Mouse (Mus musculus) gastrocnemius, postnatal 14 days (tissue): ENCODE results near the gene Pidd1. TPM values are rescaled to one million over a fixed set of nuclear protein-coding genes. Genes with fewer than 3 reads are reported as not detected.
A peak's percentile ranks its signal among the peaks of the same experiment; 100 is the strongest.

Experiments used
- DNase-seq: peaks from one replicate; pipeline ENCODE4 v3.0.0; 2021; ENCODE audit warnings: mixed read lengths
- intact Hi-C: fragments of 180-260 bp; cut with DNase I; formaldehyde crosslinking; loops from one replicate; pipeline ENCODE4 v1.15.1; 2025; ENCODE audit warnings: low total_unique reads
- total RNA-seq, 2 experiments: library from RNA; stranded (reverse); gene quantifications; 2 replicates each; pipeline ENCODE4 v1.2.3; 2021

Pidd1 gene
- total RNA-seq, 2 experiments from 2014 or later: 0.55 to 0.75 TPM

DNA sequence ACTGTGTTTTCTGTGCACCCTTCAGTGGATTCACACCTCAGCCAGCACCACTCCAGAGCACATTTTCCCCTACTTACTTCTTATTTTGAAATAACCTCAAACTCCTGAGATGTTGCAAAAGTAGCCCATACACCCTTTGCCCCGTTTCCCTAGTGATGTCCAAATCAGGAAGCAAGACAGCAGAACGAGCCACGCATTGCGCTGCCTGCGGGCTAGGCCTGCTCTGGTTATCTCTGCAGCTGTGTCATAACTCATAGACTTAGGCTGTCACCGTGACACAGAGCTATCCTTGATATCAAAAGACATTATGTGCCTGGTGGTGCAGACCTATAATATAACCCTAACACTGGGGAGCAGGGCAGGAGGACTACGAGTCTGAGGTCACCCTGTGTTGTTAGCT is 49.7 kb downstream of the Pidd1 start:
- intact Hi-C loops: no loop called here
- DNase-seq: no peak

DNA sequence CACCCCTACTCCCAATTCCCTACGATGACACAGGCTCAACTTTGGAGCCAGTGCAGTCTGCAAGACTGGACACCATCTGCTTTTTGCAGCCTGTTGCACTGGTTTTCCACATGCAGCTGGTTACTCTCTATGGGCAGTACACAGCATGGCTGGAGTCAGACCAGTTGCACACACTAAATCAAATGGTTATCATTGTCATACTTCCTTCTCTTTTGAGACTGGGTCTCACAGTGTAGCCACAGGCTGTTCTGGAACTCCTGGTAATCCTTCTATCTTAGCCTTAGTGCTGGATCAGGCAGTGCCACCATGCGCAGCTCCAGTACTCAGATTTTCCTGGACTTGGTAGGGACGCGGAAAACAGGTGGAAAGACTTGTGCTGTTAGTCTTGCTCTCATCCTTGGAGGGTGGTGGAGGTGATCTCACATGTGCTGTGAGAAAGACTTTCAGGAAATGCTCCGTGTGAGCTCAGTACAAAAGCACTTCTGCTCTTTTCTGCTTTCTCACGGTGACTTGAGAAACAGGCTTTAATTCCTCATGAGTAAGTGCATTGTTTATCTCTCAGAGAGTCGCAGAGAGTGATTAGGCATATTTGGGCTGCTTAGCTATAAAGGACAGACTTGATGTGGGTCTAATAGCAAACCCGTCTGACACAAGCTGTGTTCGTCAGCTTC is 51.1 kb downstream of the Pidd1 start:
- intact Hi-C loops: no loop called here

DNA sequence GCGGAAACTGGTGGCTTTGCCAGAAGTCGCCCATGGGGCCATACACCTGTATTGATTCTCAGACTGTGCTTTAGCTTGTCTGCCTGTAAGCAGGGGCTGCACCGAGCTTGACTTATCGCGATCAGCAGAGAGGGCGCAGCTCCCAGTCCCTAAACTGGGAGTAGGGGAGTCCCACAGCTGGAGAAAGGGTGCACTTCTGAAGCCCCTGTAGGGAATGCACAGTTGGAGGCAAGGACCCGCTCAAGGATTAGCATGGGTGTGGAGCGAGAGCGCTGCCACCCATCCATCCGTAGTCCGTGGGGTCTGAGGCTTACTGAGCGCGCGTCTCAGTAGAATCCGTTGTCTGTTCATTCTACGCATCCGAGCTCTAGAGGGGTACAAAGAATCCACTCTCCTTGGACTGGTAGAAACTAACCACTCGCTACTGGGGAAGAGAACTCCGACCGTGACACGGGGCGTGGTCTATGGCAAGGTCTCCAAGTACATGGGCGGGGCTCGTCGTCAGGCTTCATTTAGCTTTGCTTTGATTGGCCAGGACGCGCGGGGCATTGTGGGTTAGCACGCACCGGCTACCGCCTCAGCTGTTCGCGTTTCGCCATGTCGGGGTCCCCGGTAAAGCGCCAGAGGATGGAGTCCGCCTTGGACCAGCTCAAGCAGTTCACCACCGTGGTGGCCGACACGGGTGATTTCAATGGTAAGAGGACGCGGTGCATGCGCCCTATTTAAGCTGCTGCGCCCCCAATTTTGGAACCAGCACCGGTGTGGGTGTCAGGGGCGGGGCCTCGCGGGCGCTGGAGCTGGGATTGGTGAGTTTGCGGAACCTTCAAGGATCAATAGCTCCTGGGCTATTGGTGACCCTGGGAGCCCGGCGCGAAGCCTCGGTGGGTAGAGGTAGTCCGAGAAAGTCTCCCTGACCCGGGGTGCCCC is 51.9 kb downstream of the Pidd1 start, which contains the start of gene Taldo1:
Taldo1 (plus strand) TSS at position 575 of the 927 bp plus-strand sequence.
- intact Hi-C loops: no loop called here
- peak; percentile 97 for DNase-seq

More for the DNA sequence above, 51.1 kb downstream of the Pidd1 start:
- DNase-seq: no peak

DNA sequence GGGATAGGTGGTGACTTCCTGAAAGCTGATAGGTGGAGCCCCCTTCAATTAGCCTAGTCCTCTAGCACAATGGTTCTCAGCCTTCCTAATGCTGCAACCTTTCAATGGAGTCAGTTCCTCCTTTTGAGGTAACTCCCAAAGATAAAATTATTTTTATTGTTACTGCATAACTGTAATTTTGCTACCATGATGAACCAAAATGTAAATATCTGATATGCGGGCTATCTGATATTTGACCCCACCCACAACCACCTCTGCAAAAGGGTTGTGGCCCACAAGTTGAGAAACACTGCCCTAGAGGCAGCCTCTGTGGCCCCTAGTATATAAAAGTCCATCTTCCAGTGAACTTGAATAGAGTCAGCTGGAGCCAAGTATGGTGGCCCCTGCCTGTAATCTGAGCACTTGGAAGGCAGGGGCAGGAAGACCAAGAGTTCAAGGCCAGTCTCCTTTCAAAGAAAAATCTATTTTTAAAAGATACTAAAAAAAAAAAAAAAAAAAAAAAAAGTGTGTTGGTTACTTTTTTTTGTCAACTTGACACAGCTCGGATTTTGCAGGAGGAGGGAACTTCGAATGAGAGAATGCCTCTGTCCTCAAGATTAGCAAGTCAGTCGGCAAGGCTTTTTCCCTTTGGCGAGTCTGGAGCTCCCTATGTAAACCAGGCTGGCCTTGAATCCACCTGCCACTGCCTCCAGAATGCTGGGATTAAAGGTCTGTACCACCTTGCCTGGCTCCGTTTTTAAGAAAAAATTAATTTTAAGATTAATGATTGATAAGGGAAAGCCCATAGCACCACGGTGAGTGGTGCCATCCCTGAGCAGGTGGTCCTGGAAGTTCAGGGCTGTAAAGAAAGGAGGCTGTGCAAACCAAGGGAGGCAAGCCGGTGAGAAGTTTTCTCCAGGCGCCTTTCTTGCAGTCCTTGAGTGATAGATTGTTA is 53.2 kb downstream of the Pidd1 start:
- no peak for DNase-seq
- intact Hi-C loops: no loop called here

DNA sequence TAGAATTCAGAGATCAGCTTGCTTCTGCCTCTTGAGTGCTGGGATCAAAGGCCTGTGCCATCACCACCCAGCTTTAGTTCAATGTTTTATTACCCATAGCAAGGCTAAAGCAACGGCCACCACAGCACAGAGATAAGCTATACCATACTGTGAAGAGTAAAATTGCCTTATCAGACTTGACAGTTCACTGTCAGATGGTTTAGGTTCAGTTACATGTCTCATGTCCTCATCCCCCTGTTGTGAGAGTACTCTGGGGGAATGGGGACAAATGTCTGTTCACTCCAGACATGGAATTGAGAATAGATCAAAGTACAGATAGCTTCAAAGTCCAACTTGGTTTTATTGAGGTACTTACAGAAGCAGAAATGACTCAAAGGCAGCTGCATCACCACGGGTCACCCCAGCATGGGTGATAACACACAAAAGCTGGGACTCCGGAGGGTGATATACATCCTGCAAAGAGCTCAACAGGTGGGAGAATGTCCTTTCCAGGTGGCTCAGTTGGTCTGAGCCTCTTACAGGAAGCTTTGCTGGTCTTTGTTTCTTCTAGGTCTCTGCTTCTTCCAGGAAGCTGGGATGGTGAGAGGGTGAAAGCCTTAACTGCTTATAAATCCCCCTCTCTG is 55.2 kb downstream of the Pidd1 start:
- intact Hi-C loops: no loop called here
- no peak for DNase-seq

Other genes with a start within 250 kb of the Pidd1 start
- gene Lrrc56, start 249.9 kb downstream of the Pidd1 start, total RNA-seq: 1 to 10 TPM; 2.2 to 2.4 TPM
- not detected for gene Lmntd2, start 229.9 kb downstream of the Pidd1 start, total RNA-seq
- 1 to 10 TPM in 1 of 2 experiments, under 1 TPM in 1; 0.62 to 1.2 TPM for gene Rassf7, start 228.2 kb downstream of the Pidd1 start, total RNA-seq
- 10 to 100 TPM; 23.2 to 24.4 TPM for gene Phrf1, start 215.2 kb downstream of the Pidd1 start, total RNA-seq
- gene Irf7, start 177.5 kb downstream of the Pidd1 start, total RNA-seq: 1 to 10 TPM in 1 of 2 experiments, under 1 TPM in 1; 0.82 to 1.1 TPM
- gene Cdhr5, start 167.2 kb downstream of the Pidd1 start, total RNA-seq: under 1 TPM; 0.44 to 0.59 TPM
- gene Sct, start 164.9 kb downstream of the Pidd1 start, total RNA-seq: 1 to 10 TPM in 1 of 2 experiments, under 1 TPM in 1; 0.92 to 1.0 TPM
- gene Drd4, start 152.0 kb downstream of the Pidd1 start, total RNA-seq: under 1 TPM; 0.31 to 0.33 TPM
- 10 to 100 TPM; 15.5 to 18.9 TPM for gene Deaf1, start 116.3 kb downstream of the Pidd1 start, total RNA-seq
- gene Tmem80, start 116.3 kb downstream of the Pidd1 start, total RNA-seq: 10 to 100 TPM in 1 of 2 experiments, 1 to 10 TPM in 1; 9.1 to 11.1 TPM
- 1 to 10 TPM; 1.8 to 3.3 TPM for gene Eps8l2, start 105.1 kb downstream of the Pidd1 start, total RNA-seq
- 100 to 1,000 TPM; 101 to 109 TPM for gene Taldo1, start 51.8 kb downstream of the Pidd1 start, total RNA-seq
- gene Gatd1, start 29.9 kb downstream of the Pidd1 start, total RNA-seq: 1 to 10 TPM; 6.2 to 9.6 TPM
- gene Cend1, start 14.5 kb downstream of the Pidd1 start, total RNA-seq: under 1 TPM; 0.47 to 0.82 TPM
- gene Slc25a22, start 6.1 kb downstream of the Pidd1 start, total RNA-seq: 10 to 100 TPM; 14.8 to 32.4 TPM
- 100 to 1,000 TPM; 730 to 819 TPM for gene Rplp2, start 3.3 kb upstream of the Pidd1 start, total RNA-seq
- 100 to 1,000 TPM; 188 to 332 TPM for gene Pnpla2, start 11.2 kb upstream of the Pidd1 start, total RNA-seq
- 10 to 100 TPM in 1 of 2 experiments, 1 to 10 TPM in 1; 6.5 to 14.3 TPM for gene Cracr2b, start 17.1 kb upstream of the Pidd1 start, total RNA-seq
- 10 to 100 TPM; 79.8 to 82.0 TPM for gene Cd151, start 23.4 kb upstream of the Pidd1 start, total RNA-seq
- 10 to 100 TPM; 47.7 to 49.8 TPM for gene Polr2l, start 31.1 kb upstream of the Pidd1 start, total RNA-seq
- 10 to 100 TPM; 15.3 TPM for gene Tspan4, start 31.2 kb upstream of the Pidd1 start, total RNA-seq
- gene Chid1, start 95.8 kb upstream of the Pidd1 start, total RNA-seq: 10 to 100 TPM; 19.5 to 23.0 TPM
- 10 to 100 TPM; 37.2 to 41.6 TPM for gene Ap2a2, start 118.1 kb upstream of the Pidd1 start, total RNA-seq
- gene Muc6, start 211.3 kb upstream of the Pidd1 start, total RNA-seq: not detected
- under 1 TPM; 0.20 to 0.31 TPM for gene Muc2, start 246.3 kb upstream of the Pidd1 start, total RNA-seq